Mouse (Mus musculus): ENCODE results near the gene Pygm.

GRCm38 (mm10) chr19:6421211-6421590, 37.0 kb downstream of the Pygm start:
- no peak for TF ChIP-seq CTCF (IDR thresholded peaks at IDR 0.05; ENCODE audit: control insufficient read depth, insufficient read depth, low read length)
- no peak for TF ChIP-seq POLR2A (IDR thresholded peaks at IDR 0.05; ENCODE audit: borderline replicate concordance, control insufficient read depth, low read depth, low read length)

Data from bone marrow, adult 2 months (tissue).